Mouse (Mus musculus) hindbrain, embryonic 14.5 days (tissue): Measurements from ENCODE around the gene Sod2. TPM values are rescaled to one million over a fixed set of nuclear protein-coding genes. Genes with fewer than 3 reads are reported as not detected.
"Not testable (repeated sequence)": the region's sequence is repeated elsewhere in the genome, so short reads cannot be mapped to it uniquely, and the experiment has no call there.

ENCODE experiments used
- ATAC-seq: fragments of 200-750 bp; cut with Nextera tagmentation; 2 replicates; pipeline ENCODE4 v1.8.0; 2017; ENCODE audit warnings: moderate number of reproducible peaks, mild to moderate bottlenecking, moderate TSS enrichment, moderate library complexity; ENCODE audit not compliant: low FRiP score
- DNase-seq: peaks from one replicate; pipeline ENCODE4 v3.0.0-alpha.2; 2015; ENCODE audit warnings: low spot score
- H3K27ac ChIP-seq: fragments of 300-500 bp; sonication (generic); 2 replicates; pipeline ENCODE4 v1.5.1; 2014; ENCODE audit warnings: mild to moderate bottlenecking, moderate library complexity
- H3K27me3 ChIP-seq: fragments of 300-500 bp; sonication (generic); 2 replicates; pipeline ENCODE4 v1.6.1; 2014; ENCODE audit warnings: mild to moderate bottlenecking, low read length, mixed read lengths; ENCODE audit not compliant: control insufficient read depth, insufficient read depth
- H3K36me3 ChIP-seq: fragments of 300-500 bp; sonication (generic); replicated peaks from 2 replicates; pipeline ENCODE4 v1.6.1; 2014; ENCODE audit not compliant: control insufficient read depth, insufficient read depth
- H3K4me1 ChIP-seq: fragments of 300-500 bp; sonication (generic); replicated peaks from 2 replicates; pipeline ENCODE4 v1.6.1; 2014; ENCODE audit warnings: antibody characterized with exemption, low read length, mixed read lengths; ENCODE audit not compliant: control insufficient read depth, insufficient read depth
- H3K4me2 ChIP-seq: fragments of 300-500 bp; sonication (generic); replicated peaks from 2 replicates; pipeline ENCODE4 v1.6.1; 2014; ENCODE audit warnings: mild to moderate bottlenecking, moderate library complexity
- H3K4me3 ChIP-seq: fragments of 300-500 bp; sonication (generic); replicated peaks from 2 replicates; pipeline ENCODE4 v1.5.1; 2014; ENCODE audit warnings: mild to moderate bottlenecking, low read length
- H3K9ac ChIP-seq: fragments of 300-500 bp; sonication (generic); 2 replicates; pipeline ENCODE4 v1.6.1; 2014
- H3K9me3 ChIP-seq: fragments of 300-500 bp; sonication (generic); 2 replicates; pipeline ENCODE4 v1.6.1; 2016; ENCODE audit warnings: low read length; ENCODE audit not compliant: control insufficient read depth
- WGBS: fragments of 180-500 bp; shearing (Covaris S2); extraction: QIAGEN DNeasy Blood & Tissue Kit; methylation state at CpG from one replicate; pipeline ENCODE4 v1.1.7; 2014; 5-methylcytosine and 5-hydroxymethylcytosine counted together
- polyA plus RNA-seq: library from polyadenylated mRNA; unstranded; fragments of >200 nt; fragmentation: Nextera tagmentation; extraction: Ambion mirVana; gene quantifications from 2 replicates; pipeline ENCODE4 v1.2.1, GENCODE M21; 2014

Sod2 gene
- polyA plus RNA-seq, 1 experiment from 2014 or later, result 172 TPM

DNA sequence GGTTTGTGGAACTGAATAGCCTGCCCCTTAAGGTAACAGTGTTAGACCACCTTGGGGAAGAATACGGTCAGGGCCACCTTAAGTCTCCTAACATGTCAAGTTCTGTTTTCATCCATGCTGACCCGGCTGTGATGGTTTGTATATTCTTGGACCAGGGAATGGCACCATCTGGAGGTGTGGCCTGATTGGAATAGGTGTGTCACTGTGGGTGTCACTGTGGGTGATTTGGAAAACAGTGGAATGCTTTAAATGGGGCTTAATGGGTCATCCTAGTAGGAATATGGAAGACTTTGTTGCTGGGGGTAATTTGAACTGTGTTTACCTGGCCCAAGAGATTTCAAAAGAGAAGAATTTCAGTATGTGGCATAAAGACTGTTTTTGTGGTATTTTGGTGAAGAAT is 2.2 kb upstream of the Sod2 start:
- DNase-seq, H3K27me3 ChIP-seq, H3K9me3 ChIP-seq, H3K36me3 ChIP-seq, H3K4me2 ChIP-seq, ATAC-seq, H3K4me3 ChIP-seq, H3K27ac ChIP-seq, H3K9ac ChIP-seq, H3K4me1 ChIP-seq: not testable (repeated sequence)
- 90% methylated on average over 2 of the region's 2 CpGs for WGBS

DNA sequence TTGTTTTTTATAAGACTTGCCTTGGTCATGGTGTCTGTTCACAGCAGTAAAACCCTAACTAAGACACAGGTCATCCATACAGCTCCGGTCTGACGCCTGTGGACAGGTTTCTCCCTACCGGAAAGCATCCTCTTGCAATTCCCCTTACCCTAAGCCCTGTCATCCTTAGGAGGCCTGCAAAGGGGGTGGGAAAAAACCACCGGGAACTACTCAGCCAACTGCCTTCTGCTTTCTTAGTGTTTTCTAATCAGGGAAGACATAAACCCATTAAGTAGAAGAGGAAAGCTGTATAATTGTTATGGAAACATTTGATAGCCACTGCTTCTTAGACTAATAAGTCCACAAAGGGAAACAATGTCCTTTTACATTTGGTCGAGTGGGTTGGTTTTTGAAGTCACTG is 338 bp downstream of the Sod2 start:
- Histone ChIP-seq H3K27me3 (no peaks in the 10 kb centered on the region), H3K27ac (no peak overlapping the region), H3K4me1 (peaks cover 10% of the 10 kb centered on the region), H3K9me3 (no peaks in the 10 kb centered on the region), H3K36me3 (peaks cover 18% of the 10 kb centered on the region), H3K4me3 (peak overlapping the region; percentile 53; the same call in 1 of the 2 replicates), H3K9ac (no peak overlapping the region), H3K4me2 (peak overlapping the region; percentile 89)
- ATAC-seq (no peak), DNase-seq (no peak)
- WGBS, result 52% methylated on average over 5 of the region's 5 CpGs

DNA sequence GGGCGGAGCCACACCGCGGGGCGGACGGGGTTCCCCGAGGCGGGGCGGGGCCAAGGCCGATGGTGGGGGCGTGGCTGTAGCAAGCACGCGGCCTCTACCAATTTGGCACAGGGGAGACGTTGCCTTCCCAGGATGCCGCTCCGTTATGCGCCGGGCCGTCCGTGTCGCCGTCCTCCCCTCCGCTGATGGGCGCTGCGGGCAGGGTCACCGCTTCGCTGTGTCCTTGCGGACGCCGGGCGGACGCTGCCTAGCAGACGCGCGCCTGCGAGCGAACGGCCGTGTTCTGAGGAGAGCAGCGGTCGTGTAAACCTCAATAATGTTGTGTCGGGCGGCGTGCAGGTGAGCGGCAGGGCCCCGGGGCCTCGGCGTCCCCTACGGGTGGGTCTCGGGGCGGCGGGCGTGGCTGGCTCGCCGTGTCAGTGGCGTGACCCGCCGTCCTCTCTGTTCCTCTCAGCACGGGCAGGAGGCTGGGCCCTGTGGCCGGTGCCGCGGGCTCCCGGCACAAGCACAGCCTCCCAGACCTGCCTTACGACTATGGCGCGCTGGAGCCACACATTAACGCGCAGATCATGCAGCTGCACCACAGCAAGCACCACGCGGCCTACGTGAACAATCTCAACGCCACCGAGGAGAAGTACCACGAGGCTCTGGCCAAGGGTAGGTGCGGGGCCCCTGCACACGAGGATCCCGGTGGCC is 1.2 kb downstream of the Sod2 start:
- Histone ChIP-seq H3K9ac (peak overlapping the region; percentile 62), H3K9me3 (no peaks in the 10 kb centered on the region), H3K4me3 (peak overlapping the region; percentile 53), H3K27ac (peak overlapping the region; percentile 80), H3K36me3 (peaks cover 27% of the 10 kb centered on the region), H3K4me2 (peak overlapping the region; percentile 89), H3K27me3 (no peaks in the 10 kb centered on the region), H3K4me1 (peaks cover 10% of the 10 kb centered on the region)
- DNase-seq (peak; percentile 90), ATAC-seq (peak; percentile 97)
- WGBS, result under 1% methylated on average over 64 of the region's 76 CpGs

DNA sequence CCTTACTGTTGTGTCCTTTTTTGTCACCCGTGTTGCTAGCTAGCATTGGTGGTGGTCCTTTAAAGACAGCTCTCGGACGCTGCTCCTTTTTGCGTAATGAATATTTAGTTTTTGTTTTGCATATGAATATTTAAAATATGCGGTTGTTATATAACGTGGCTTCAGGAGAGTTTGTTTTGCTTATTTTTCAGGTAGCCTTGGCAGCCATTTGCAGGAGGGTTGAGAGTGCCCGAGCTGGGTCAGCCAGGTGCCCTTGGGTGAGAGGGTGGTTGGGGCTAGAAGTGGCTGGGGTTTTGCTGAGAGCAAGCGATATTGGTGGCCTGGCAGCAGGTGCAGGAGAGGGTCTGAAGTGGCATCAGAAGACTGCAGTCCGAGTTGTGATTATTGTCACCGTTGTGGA is 1.9 kb downstream of the Sod2 start:
- H3K27ac ChIP-seq, result peak overlapping the region; percentile 80
- H3K4me3 ChIP-seq, result peak overlapping the region; percentile 53
- ATAC-seq, result no peak
- no peaks in the 10 kb centered on the region for H3K27me3 ChIP-seq
- under 1% methylated on average over 10 of the region's 10 CpGs for WGBS
- no peaks in the 10 kb centered on the region for H3K9me3 ChIP-seq
- H3K9ac ChIP-seq, result peak overlapping the region; percentile 62
- peaks cover 10% of the 10 kb centered on the region for H3K4me1 ChIP-seq
- H3K36me3 ChIP-seq, result peaks cover 33% of the 10 kb centered on the region
- DNase-seq, result no peak
- H3K4me2 ChIP-seq, result peak overlapping the region; percentile 89

DNA sequence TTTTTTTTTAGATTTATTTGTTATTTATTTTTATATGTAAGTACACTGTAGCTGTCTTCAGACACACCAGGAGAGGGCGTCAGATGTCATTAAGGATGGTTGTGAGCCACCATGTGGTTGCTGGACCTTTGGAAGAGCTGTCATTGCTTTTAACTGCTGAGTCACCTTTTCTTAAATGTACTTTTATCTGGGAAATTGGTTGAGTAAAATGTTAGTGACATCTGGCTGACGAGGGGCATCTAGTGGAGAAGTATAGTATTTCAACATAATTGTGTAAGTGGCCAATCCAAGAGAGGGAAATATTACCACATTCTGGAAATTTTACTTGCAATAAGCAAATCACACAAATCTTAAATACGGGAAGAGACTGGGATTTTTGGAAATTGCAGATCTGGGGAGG is 3.2 kb downstream of the Sod2 start:
- Histone ChIP-seq H3K4me3 (no peak overlapping the region), H3K9ac (no peak overlapping the region), H3K36me3 (peaks cover 47% of the 10 kb centered on the region), H3K27ac (no peak overlapping the region), H3K4me1 (peaks cover 10% of the 10 kb centered on the region), H3K4me2 (peak overlapping the region; percentile 89; the same call in 1 of the 2 replicates), H3K27me3 (no peaks in the 10 kb centered on the region), H3K9me3 (no peaks in the 10 kb centered on the region)
- DNase-seq (peak; percentile 65), ATAC-seq (no peak)
- 50% methylated on average over 3 of the region's 3 CpGs for WGBS

DNA sequence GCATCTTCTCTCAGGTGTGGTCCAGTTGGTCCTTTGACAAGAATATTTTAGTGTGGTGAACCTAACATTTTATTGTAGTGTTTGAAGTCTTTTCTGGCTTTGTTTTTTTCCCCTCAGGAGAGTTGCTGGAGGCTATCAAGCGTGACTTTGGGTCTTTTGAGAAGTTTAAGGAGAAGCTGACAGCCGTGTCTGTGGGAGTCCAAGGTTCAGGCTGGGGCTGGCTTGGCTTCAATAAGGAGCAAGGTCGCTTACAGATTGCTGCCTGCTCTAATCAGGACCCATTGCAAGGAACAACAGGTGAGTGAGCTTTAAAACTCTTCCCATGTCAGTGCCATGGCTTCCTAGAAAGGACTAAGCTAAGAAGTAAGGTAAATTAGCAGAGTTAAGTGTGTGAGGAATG is 6.7 kb downstream of the Sod2 start:
- ATAC-seq, result no peak
- DNase-seq, result no peak
- Histone ChIP-seq H3K36me3 (peaks cover 62% of the 10 kb centered on the region), H3K4me1 (peaks cover 10% of the 10 kb centered on the region), H3K9ac (no peak overlapping the region), H3K27me3 (no peaks in the 10 kb centered on the region), H3K4me2 (no peak overlapping the region), H3K9me3 (no peaks in the 10 kb centered on the region), H3K4me3 (no peak overlapping the region), H3K27ac (no peak overlapping the region)
- 75% methylated on average over 3 of the region's 3 CpGs for WGBS

DNA sequence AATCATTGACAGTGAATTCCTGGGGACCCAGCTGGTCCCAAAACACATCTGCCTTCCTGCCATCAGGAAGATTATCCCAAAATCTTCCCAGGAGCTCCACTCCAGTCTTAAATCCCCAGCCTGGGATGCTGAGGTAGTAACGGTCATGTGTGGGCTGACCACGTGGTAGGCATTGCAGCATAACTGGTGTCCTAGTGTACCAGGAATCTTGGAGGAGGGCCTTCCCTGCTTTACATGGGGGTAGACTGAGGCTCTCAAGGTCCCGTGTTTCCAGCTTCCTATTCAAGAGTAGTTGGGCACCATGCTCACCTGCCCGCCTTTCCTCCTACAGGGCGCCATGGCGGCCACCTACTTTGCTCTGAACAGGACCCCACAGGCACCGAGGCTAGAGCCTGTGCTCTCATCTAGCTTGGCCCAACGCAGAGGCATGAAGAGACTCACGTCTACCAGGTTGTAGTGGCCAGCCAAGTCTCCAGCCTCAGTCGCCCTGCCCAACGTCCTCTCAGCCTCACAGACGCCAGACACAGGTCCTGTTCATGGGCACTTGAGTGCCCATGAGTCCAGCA is 30.1 kb downstream of the Sod2 start:
- WGBS, result 79% methylated on average over 3 of the region's 12 CpGs
- 0 out of 2 replicates have a peak, but pooled peaks have one; percentile 24 for ATAC-seq

DNA sequence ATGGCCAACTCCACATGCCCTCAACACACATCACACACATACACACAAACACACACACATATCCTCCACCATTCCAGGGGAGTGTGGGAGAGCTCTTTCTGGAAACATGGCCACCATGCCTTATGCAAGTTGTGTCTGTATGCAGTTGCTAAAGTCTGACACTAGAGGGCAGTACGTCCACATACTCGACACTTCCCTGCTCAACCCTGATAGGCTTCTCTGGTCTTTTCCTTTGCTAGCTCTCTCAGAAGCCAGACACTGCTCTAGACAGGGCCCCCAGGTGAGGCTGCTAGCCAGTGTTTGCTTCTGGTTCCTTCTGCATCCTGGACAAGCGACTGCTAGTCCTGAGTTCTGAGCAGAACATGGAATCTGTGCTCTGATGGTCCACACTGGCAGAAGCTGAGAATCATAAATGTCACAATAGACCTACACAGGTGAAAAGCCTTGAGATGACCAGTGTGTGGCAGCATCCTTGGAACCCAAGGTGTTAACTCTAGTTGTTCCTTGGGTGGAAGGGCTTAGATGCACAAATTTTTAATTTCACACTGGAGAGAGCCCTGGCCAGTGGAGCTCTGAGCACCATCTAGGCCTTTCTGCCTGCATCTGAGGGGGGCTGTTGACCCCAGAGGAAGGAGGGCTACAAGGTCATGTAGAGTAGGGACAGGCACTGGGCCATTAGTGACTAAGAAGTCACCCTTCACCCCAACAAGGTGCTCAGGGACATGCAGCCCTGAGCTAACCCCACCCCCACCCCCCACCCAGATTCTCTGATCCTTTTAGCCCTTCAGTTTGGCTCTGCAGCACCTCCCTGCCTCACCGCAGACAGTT is 37.4 kb downstream of the Sod2 start:
- H3K9ac ChIP-seq, H3K27ac ChIP-seq, H3K4me3 ChIP-seq, H3K4me1 ChIP-seq, H3K4me2 ChIP-seq, H3K27me3 ChIP-seq, H3K9me3 ChIP-seq, H3K36me3 ChIP-seq: not testable (repeated sequence)
- ATAC-seq (peak; percentile 90), DNase-seq (peak; percentile 79)
- 8% methylated on average over 3 of the region's 4 CpGs for WGBS

More for the DNA sequence above, 30.1 kb downstream of the Sod2 start:
- not testable (repeated sequence) for H3K4me1 ChIP-seq, H3K27me3 ChIP-seq, H3K27ac ChIP-seq, H3K4me2 ChIP-seq, H3K36me3 ChIP-seq, H3K9ac ChIP-seq, H3K9me3 ChIP-seq, DNase-seq, H3K4me3 ChIP-seq

DNA sequence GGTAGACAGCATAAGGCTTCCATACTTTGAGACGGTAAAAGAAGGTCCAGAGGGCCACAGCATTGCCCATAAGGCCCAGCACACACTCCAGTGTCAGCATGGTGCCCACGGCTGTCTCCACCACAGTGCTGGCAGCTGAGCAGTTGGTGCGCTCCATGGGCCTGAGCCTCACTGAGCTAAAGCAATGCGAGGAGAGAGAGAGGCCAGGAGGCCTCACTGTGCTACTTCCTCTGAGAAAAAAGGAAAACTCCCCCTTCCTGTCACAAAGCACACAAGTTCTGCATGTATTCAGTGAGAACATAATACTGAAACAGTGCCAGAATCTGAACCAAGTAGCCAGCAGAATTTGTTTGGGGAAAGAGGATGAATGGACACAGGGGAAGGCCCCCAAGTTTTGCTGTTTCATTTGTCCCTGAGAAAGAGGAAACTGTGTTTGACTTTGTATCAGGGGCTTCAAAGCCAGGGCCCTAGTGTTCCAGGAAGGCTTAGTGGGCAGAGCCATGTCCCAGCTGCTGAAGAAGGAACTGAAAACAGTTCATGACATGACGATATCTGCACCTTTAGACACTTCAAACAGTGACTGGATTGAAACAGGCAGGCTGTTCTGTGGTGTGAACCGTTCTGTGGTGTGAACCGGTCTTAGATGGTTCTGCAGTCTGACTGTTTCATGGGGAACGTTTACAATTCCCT is 45.6 kb downstream of the Sod2 start, which contains the start of gene Gpr31b:
Gene Gpr31b (minus strand): TSS at position 173 of the 690 bp plus-strand sequence.
- H3K36me3 ChIP-seq, H3K27me3 ChIP-seq, H3K4me1 ChIP-seq, H3K27ac ChIP-seq, ATAC-seq, H3K9me3 ChIP-seq, H3K4me2 ChIP-seq, DNase-seq, H3K9ac ChIP-seq, H3K4me3 ChIP-seq: not testable (repeated sequence)
- WGBS, result no CpG with 5 or more reads among the region's 8 CpGs
